Mouse (Mus musculus) limb, embryonic 13.5 days (tissue): Measurements from ENCODE around the gene Sprr2j-ps. TPM values are rescaled to one million over a fixed set of nuclear protein-coding genes. Genes with fewer than 3 reads are reported as not detected.

Experiments used
- polyA plus RNA-seq: library from polyadenylated mRNA; unstranded; fragments of >200 nt; fragmentation: Nextera tagmentation; extraction: Ambion mirVana; gene quantifications from 2 replicates; pipeline ENCODE4 v1.2.1, GENCODE M21; 2015

Sprr2j-ps gene
- polyA plus RNA-seq, 1 experiment from 2014 or later = not detected

Other genes with a start within 250 kb of the Sprr2j-ps start
- gene Sprr2a1, start 202.3 kb upstream of the Sprr2j-ps start, polyA plus RNA-seq = 0.14 and 0.15 TPM in 2 replicates
- gene Sprr2a2, start 202.2 kb upstream of the Sprr2j-ps start, polyA plus RNA-seq = 4.4 and 5.1 TPM in 2 replicates
- gene Sprr2a3, start 132.7 kb upstream of the Sprr2j-ps start, polyA plus RNA-seq = 0.34 TPM in 1 of 2 replicates, not detected in the other
- gene Sprr2b, start 101.5 kb upstream of the Sprr2j-ps start, polyA plus RNA-seq = not detected in 2 replicates
- not detected in 2 replicates for gene Sprr2d, start 78.9 kb upstream of the Sprr2j-ps start, polyA plus RNA-seq
- gene Sprr2e, start 65.9 kb upstream of the Sprr2j-ps start, polyA plus RNA-seq = not detected in 2 replicates
- gene Sprr2f, start 52.9 kb upstream of the Sprr2j-ps start, polyA plus RNA-seq = not detected in 2 replicates
- gene Sprr2h, start 32.4 kb upstream of the Sprr2j-ps start, polyA plus RNA-seq = not detected in 2 replicates
- gene Sprr2i, start 10.1 kb upstream of the Sprr2j-ps start, polyA plus RNA-seq = not detected in 2 replicates
- 8.9 and 9.6 TPM in 2 replicates for gene Gm9774, start 11.3 kb downstream of the Sprr2j-ps start, polyA plus RNA-seq
- not detected in 2 replicates for gene Sprr2k, start 14.5 kb downstream of the Sprr2j-ps start, polyA plus RNA-seq
- 0.24 TPM in 1 of 2 replicates, not detected in the other for gene Sprr1b, start 20.7 kb downstream of the Sprr2j-ps start, polyA plus RNA-seq
- not detected in 2 replicates for gene Sprr3, start 40.6 kb downstream of the Sprr2j-ps start, polyA plus RNA-seq
- 0.49 and 0.67 TPM in 2 replicates for gene Sprr1a, start 67.8 kb downstream of the Sprr2j-ps start, polyA plus RNA-seq
- gene Sprr4, start 82.4 kb downstream of the Sprr2j-ps start, polyA plus RNA-seq = not detected in 2 replicates
- not detected in 2 replicates for gene 2310046K23Rik, start 116.4 kb downstream of the Sprr2j-ps start, polyA plus RNA-seq
- not detected in 2 replicates for gene Ivl, start 155.7 kb downstream of the Sprr2j-ps start, polyA plus RNA-seq
- gene Smcp, start 170.9 kb downstream of the Sprr2j-ps start, polyA plus RNA-seq = not detected in 2 replicates
- not detected in 2 replicates for gene 2210017I01Rik, start 189.4 kb downstream of the Sprr2j-ps start, polyA plus RNA-seq
- gene Lce6a, start 203.6 kb downstream of the Sprr2j-ps start, polyA plus RNA-seq = not detected in 2 replicates
- gene Lce1a1, start 230.2 kb downstream of the Sprr2j-ps start, polyA plus RNA-seq = not detected in 2 replicates
- not detected in 2 replicates for gene Lce1b, start 238.8 kb downstream of the Sprr2j-ps start, polyA plus RNA-seq